Mouse (Mus musculus) spleen, embryonic (tissue): ENCODE measurements at regions not wholly inside any gene's neighbourhood (a gene's known extent, or its start where the extent isn't known, plus 50 kb on each side); places are given as distances from the start of the nearest gene placed in this dataset.

Source experiments
- CTCF ChIA-PET: fragments of 350-600 bp; sonication (Branson Sonifier 250); formaldehyde crosslinking; loops from one replicate; lab custom pipeline; 2022; lab: Charles Lee

DNA sequence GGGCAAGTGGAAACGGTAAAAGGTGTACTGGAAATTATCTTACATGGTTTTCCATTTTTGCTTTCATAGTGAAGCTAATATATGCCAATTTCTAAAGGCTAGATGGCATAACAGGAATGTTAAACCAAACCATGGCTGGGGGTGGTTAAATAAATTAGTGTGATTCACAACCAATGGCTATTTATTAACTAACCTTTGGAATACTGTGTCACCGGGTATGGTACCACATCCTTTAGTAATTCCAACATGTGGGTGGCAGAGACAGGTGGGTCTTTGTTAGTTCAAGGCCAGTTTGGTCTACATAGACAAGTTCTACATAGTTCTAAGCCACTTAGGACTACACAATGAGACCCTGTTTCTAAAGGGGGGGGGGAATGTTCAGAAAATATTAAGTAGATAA is 179.8 kb upstream of the Plxnc1 start:
- CTCF ChIA-PET, result interaction anchor here (0.6 kb wide), 1 partner anchor 270 kb away, joined by 3 read pairs; no protein-coding TSS in a partner anchor

DNA sequence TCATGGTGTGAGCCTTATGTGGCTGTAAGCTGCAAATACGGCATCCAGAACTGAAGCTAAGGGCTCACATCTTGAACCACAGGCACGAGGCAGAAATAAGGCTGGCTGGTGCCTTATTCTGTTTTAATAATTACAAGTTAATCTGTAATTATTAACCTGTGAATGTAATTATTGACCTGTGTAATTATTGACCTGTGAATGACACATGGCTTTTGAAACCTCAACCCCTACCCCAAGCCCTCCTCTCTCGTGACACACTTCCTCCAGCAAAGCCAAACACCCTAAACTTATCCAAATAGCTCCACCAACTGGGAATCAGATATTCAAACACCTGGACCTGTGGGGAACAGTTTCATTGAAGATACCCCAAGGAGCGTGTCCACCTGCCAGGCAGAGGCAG is 175.4 kb upstream of the Plxnc1 start:
- CTCF ChIA-PET, result no interaction called here

DNA sequence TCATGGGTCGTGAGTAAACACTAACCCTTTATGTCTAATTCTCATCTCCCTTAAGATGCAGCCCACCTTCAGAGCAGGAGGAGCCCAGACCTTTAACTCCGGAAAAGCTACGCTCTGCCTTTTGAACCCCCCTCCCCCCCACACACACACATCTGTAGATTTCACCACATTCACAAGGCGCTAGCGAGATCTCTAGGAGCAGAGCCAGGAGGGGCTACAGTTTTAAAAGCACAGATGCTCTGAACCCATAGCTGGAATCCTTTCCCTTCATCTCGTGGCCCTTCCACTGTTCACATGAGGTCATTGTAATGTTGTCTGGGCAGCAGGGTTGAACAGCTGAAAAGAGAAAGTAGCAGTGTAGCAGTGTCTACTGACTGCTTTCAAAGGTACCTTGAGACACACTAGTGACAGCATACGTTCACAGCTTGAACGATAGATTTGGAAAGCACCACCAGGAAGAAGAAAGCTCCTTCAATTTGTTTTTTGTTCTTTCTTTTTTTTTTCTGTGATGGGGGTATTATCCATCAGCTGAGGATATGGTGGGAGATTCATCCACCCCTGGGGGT is 174.2 kb upstream of the Plxnc1 start:
- CTCF ChIA-PET, result interaction anchor here (0.5 kb wide), 1 partner anchor 10 kb away, joined by 3 read pairs; no protein-coding TSS in a partner anchor

DNA sequence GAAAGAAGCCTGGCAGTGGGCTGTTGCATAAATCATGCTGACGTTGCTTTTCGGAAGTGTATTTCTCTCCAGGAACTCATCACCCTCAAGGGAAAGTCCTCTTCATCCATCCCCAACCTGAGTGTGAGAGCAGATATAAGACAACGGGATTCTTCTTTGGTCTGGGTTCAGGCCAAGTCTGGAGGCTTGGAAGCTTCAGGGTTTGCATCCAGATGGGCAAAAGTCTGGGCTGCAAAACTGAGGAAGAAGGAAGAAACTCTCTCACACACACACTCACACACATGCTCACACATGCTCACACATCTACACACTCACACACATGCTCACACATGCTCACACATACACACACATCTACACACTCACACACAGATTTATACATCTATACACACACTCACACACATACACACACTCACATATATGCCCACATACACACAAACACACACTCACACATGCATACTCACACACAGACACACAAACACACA is 173.1 kb upstream of the Plxnc1 start:
- CTCF ChIA-PET, result no interaction called here

DNA sequence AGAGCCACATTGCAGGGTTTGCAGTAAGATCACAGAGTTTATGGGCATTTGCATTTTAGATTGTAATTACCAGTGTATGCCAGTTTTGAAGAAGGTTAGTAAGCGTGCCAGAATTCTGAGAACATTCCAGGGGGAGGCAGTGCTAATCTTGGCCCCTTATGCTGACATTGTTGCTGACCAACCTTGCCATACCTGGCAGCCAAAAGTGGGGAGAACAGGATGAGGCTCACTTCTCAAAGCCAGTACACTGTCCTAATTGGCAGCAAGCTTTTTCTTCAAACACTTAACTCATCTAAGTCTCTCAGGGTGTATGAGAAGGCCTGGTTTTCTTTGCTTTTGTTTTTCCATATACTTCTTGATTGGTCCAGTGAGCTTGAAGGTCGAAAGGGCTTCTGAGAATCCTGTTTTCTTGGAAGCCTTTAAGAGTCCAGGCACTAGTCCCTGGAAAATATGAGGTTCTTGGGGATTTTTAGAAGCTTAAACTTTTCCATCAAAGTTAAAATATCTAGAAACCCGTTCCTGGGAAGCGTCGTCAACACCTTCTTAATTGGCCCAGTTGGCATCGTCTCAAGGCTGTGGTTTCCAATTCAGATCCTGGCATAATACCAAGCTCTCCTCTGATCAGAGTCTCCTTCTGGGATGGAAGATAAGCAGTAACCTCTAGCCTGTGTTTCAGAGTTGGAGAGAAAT is 172.6 kb upstream of the Plxnc1 start:
- CTCF ChIA-PET, result no interaction called here

DNA sequence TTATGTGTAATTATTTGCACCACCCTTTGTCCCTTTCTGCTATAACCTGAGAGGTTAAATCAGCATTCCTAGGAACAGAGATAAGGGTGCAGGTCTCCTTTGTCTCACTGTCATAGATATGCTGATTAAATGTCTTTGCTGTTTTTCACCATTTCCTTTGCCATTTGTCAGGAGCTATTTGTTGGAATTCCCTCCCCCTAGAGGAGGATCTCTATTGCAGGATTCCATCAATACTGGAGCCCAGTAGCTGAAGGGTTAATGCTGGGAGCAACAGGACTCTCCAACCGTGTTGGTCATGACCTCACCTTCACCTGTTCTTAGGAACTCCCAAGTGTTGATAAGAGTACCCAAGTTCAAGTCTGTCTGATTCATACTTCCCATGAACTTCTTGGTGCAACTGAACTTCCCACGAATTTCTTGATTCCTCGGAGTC is 172.0 kb upstream of the Plxnc1 start:
- CTCF ChIA-PET, result no interaction called here

DNA sequence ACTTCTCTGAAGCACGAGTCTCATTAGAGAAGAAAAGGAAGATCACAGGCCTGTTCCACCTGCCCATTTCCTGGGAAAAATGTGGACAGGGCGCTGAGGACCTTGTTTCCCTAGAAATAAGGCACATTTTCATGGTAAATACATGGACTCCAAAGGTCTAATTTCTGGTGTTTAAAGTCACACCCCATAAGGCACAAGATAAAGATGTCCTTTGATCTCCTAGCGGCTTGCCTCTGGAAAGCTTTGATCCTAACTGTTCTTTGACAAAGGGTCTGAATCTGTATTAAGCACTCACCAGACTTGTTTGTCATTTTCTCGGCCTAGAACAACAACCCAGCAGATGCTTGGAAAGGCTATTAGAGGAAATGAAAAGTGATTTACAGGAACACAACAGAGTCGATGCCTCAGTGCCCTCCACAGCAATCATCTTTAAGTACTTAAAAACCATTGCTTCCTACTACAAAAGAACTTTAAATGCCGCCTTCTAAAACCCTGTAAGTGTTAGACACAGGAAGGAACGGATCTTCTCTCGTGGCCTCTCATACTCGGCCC is 168.3 kb upstream of the Plxnc1 start:
- CTCF ChIA-PET, result no interaction called here

DNA sequence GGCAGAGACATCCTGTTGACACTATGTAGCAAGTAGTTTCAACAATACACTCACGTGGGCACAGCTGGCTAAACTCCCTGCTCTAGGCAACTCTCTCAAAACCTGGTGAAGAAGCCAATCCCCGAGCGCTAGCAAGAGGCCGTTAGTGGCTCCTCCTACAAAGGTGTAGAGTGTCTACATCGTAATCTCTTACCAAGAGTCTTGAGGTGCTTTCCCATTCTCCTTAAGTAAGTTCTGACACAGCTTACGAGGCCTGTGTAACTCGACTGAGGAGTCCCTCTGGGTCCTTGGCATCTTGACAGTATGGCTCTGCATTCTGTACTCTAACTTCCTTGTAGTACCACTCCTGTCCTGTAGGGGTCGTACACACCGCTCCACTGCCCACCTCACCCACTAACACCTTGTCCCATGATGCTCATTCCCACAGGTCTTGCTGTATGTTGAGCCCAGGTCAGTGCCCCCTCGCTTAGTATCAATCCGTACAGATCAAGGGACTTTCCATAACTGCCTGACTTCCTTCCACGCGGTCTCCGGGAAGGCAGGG is 167.7 kb upstream of the Plxnc1 start:
- CTCF ChIA-PET, result interaction anchor here (0.5 to 0.6 kb wide), 3 partner anchors 21 to 739 kb away, joined by 5 to 12 read pairs (median 10); no protein-coding TSS in a partner anchor

DNA sequence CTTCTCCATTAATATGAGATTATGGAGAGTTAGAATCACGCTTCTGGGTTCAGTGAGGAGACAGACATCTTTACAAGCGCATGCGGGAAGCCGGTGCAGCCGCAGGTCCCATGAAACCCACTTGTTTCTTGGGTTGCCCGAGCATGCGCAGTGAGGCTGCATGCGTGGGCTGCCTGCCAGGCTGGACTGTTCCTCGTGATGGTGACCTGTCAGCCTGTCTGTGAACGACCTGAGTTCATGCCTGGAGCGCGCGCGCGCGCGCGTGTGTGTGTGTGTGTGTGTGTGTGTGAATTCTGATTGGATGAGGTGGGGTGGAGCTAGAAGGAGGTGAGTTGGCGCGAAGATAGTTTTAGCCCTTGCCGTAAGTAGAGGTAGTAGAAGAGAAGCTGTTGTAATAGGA is 166.2 kb upstream of the Plxnc1 start:
- CTCF ChIA-PET, result no interaction called here

DNA sequence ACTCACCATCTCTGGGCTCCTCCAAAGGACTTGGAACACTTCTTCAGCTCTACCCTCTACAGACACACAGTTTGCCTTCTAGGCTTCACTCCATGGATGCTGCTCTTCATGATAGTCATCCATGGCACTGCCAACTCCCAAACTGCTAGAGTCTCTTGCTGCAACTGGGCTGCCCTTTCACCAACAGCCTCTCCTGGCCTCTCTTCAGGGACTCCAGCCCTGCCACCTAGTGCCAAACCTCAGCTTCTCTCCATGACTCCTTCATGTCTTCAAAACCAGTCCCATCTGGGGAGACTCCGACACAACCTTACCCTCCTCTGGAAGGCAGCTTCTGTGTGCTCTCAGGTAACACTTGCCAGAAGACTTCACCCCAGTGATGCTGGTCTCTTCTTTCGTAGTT is 164.9 kb upstream of the Plxnc1 start:
- CTCF ChIA-PET, result no interaction called here

DNA sequence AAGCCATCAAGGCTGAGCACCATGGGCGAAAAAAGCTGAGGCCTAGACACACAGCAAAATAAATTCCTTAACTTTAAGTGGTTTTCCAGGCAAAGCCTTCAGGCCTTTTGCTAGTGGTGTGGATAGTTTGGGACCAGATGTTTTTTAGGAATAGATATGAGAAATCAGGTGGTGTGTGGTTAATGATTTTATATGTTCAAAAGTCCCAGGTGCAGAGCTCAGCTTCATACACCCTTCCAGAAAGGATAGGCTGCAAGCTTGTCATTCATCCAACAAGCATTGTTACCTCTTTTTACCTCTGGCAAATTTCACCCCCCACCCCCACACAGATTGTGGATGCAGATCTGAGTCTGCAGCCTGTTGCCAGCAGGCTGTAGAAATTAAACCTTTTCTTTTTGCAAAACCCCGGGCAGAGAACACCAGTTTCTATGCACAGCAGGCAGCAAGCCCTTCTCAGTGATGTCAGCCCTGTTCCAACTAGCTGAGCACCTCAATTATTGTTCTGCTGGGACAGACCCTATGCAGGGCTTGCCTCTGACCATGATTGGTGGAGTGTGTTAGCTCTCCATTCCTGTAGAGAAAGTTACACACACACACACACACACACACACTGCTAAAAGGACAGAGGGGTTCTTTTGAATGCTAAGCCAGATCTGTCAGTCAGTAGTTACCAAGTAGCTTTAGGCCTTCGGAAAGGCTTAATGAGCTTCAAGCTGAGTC is 163.1 kb upstream of the Plxnc1 start:
- CTCF ChIA-PET, result interaction anchor here (0.5 kb wide), 1 partner anchor 508 kb away, joined by 7 read pairs; no protein-coding TSS in a partner anchor

DNA sequence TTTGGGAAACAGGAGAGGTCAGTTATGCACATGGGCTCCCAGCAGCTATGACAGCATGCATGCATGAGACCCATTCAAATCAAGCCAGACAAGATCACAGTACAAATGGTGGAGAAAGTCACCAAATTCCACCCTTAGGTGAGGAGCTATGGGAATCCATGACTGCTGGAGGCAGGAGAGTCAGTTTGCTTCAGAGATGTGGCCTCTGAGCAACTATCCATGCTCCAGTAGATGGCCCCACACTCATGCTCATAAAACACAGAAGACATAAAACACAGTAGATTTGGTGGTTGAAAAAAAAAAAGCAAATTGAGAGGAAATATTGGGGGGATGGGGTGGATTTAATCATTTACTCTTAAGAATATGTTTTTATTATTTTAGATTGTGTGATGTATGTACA is 159.2 kb upstream of the Plxnc1 start:
- CTCF ChIA-PET, result no interaction called here

DNA sequence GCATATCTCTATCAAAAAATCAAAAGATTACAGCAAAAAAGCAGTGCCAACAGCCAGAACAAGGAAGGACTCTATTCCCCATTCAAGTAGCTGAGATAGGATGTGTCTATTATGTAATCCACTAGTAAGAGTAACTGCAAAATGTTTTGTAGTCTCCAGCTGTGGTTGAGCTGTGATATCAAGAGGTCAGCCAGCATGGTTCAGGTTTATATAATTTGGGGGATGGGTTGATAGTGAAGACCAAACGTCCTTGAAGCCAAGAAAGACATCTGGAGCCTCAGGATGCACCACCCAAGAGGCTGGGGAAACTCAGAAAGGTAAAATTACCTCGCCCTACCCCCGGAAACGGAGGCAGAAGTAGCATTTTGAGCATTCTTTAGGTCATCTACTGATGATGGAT is 158.3 kb upstream of the Plxnc1 start:
- CTCF ChIA-PET, result no interaction called here

DNA sequence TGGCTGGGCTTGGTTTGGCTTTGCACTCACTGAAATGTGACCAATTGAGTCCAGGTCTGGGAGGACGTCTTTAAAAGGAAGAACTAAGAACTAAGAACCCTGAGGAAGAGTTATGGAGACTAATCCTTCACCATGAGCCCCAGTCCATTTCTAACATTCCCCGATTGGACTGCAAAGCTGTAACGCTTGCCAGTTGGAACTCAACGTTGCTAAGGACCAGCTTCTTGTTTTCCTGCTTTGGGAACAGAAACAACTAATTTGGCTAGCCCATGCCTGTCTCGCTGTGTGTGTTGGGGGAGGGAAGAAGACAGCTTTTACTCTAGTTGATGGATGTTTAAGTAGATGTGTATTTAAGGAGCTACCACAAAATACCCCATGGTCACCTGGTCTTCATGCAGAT is 155.3 kb upstream of the Plxnc1 start:
- CTCF ChIA-PET, result interaction anchor here (0.5 kb wide), 1 partner anchor 365 kb away, joined by 4 read pairs; no protein-coding TSS in a partner anchor

DNA sequence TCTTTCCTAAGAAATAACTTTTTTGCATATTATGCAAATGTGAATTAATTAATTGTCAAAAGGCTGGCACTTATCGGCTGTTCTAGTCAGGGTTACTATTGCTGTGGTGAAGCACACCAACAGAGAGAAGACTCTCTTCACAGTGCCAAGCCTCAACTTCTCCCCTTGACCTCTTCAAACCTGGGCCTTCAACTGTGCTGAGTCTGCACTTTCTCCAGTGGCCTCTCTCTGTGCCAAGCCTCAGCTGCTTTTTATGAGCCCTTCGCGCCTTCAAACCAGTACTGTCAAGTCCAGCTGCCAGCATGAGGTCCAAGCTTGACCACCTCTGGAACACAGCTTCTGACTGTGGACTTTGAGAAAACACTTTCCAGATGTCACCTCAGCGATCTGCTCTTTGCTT is 151.2 kb upstream of the Plxnc1 start:
- CTCF ChIA-PET, result interaction anchor here (0.6 kb wide), 1 partner anchor 64 kb away, joined by 3 read pairs; no protein-coding TSS in a partner anchor

DNA sequence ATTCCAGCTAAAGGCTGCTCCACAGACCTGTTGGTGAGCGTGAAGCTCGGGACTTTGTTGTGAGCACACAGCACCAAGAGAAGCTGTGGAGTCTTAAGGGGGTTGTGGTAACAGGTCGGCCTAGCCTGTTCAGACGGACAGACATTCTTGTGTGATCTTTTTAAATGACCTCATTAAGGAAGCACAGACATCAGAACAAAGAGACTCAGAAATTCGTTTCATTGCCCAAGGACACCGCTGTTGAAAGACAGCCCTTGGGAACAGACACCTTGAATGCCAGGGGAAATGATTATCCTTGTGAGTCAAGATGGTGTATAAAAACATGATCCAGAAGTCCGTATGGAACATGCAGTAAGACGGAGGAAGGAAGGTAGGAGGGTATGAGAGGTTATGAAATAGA is 150.1 kb upstream of the Plxnc1 start:
- CTCF ChIA-PET, result no interaction called here

DNA sequence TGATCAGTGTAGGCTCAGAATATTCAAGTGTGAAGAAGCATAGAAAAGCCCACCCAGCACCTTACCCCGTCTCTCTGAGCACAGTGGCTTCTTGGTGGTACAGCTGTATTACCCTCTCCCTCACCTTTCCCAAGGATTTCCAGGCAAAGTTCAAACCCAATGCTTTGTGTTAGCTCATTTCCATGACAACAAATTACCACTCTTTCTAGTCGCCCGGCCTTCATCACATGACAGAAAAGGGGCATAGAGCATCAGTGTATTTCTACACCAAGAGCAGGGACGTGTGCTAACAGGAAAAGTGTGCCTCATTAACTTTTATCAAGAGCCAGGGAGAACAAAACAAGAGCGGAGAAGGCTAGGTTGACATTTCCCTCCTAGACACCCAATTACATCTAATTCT is 148.6 kb upstream of the Plxnc1 start:
- CTCF ChIA-PET, result no interaction called here

DNA sequence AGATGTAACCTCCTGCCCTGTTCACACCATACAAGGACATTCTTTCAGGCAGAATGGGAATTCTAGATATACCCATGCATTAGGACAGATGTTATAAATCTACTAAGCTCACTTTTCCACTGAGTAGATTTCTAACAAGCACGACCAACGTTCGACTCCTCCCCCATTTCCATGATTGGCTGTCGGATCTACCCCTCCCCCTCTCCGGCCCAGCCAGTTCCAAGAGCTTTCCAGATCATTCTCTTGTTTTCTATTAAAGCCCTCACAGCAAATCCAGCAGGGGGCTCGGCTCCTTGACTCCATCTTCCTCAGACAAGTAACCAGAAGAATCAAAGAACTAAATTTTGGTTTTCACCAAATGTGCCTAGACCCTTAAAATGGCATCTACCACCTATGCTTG is 146.5 kb upstream of the Plxnc1 start:
- CTCF ChIA-PET, result interaction anchor here (0.7 kb wide), 1 partner anchor 21 kb away, joined by 10 read pairs; no protein-coding TSS in a partner anchor

DNA sequence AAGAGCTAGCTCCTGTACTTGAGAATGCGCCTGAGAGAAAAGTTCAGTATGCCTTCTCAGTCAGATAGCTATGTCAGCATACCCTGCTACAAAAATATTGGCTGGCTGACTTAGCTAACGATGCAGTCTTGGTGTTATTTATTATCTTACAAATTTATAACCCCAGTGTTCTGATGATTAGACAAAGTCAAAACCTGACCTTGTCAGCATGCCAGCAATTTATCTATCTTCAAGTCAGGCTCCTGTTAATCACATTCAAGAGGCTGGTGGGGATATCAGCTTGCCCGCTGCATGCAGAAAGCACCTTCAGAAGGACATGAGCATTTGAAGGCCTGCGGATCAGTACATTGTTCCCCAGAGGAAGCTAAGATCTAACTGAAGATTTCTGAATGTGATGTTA is 146.0 kb upstream of the Plxnc1 start:
- CTCF ChIA-PET, result interaction anchor here (0.5 kb wide), 1 partner anchor 1735 kb away, joined by 5 read pairs; no protein-coding TSS in a partner anchor

DNA sequence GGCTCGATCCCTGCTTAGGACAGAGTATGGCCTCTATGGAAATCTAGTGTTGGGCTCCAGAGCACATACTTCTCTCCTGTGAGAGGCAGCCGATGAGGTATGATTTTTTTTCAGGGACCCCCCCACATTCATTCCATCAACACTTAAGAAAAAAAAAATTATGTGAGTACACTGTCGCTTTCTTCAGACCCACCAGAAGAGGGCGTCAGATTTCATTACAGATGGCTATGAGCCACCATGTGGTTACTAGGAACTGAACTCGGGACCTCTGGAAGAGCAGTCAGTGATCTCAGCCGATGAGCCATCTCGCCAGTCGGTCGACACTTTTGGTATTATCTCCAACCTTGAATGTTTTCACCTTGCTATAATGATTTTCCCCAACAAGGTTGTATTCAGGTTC is 145.4 kb upstream of the Plxnc1 start:
- CTCF ChIA-PET, result interaction anchor here (0.5 kb wide), 1 partner anchor 1736 kb away, joined by 5 read pairs; no protein-coding TSS in a partner anchor

DNA sequence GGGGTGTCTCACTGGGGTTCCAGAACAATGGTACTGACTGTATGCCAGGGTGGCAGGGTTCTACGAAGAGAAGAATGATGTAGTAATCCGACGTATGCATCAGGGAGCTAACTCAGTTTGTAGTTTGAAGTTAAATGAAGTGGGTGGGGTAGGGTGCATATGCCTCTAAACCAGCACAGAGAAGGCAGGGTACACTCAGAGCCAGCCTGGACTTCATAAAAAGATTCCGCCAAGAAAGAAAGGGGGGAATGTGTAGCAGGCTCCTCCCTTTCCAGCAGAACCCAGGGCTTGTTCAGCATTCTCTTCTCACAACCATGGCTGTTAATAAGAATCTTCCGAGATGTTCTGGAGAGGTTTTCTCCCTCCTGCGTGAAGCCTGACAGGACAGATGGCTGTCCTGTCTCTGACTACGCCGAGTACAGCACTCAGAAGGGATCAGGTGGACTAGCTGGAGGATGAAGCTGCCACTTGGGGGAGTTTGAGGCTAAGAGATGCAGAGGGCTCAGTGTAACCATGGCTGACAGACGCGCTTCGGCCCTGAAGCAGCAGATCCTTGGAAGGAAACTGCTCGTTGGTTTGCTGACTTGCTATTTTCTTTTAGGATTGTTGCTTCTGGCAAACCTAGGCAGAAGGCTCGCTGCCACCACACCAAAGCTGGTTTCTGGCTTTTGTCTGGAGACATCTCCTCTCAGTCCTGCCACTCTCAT is 143.4 kb upstream of the Plxnc1 start:
- CTCF ChIA-PET, result interaction anchor here (0.6 to 0.8 kb wide), 2 partner anchors 325 to 386 kb away, joined by 3 to 9 read pairs; no protein-coding TSS in a partner anchor
